Mouse (Mus musculus): ENCODE data around the gene Vps72. TPM values are rescaled to one million over a fixed set of nuclear protein-coding genes. Genes with fewer than 3 reads are reported as not detected.
"Not testable (repeated sequence)": the region's sequence is repeated elsewhere in the genome, so short reads cannot be mapped to it uniquely, and the experiment has no call there.

The Vps72 gene
- polyA plus RNA-seq, 1 experiment from 2014 or later: 278 TPM

DNA sequence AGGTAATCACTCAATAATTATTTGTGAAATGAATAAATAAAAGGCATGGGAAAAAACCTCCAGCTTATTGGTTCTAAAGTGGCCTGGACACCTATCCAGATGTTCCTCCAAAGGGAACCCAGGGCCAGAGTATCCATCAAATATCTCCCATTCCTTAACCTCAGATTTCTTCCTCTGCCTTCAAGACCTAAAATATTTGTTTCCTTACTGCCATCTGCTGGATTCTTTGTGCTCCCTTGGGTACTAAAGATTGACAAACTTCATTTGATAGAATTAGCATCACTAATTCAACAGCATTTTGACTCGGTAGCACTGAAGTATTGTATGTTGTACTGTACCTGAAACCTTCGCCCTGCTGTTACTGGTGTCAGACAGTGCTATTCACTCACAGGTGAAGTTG lies 2.9 kb upstream of the Vps72 start:
- H3K27ac ChIP-seq (replicated peaks): no peak overlapping the region
- no peaks in the 10 kb centered on the region for H3K9me3 ChIP-seq (replicated peaks)
- WGBS: 77% methylated on average over 2 of the region's 2 CpGs
- no peak for DNase-seq (ENCODE audit: low spot score)
- H3K27me3 ChIP-seq (ENCODE audit: low read depth, poor library complexity, severe bottlenecking): no peaks in the 10 kb centered on the region
- peaks cover 23% of the 10 kb centered on the region for H3K4me1 ChIP-seq
- H3K4me3 ChIP-seq: no peak overlapping the region
- H3K36me3 ChIP-seq: peaks cover 9% of the 10 kb centered on the region

DNA sequence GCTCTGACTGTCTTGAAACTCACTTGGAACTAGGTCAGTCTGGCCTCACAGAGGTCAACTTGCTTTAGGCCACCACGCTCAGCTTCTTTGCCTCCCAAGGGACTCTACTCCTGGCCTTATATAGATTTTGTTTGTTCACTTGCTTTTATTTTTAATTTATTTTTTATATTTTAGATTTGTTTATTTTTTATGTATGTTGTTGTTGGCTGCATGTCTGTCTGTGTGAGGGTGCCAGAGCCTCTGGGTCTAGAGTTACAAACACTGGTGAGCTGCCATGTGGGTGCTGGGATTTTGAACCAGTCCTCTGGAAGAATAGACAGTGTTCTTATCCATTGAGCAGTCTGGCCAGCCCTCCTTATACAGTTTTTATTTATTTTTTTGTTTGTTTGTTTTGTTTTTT lies 1.9 kb downstream of the Vps72 start:
- H3K4me3 ChIP-seq: peak overlapping the region; percentile 81; the same call in 1 of the 2 replicates
- H3K36me3 ChIP-seq: peaks cover 43% of the 10 kb centered on the region
- 94% methylated on average over 1 of the region's 1 CpGs for WGBS
- no peaks in the 10 kb centered on the region for H3K9me3 ChIP-seq (replicated peaks)
- H3K27ac ChIP-seq (replicated peaks): no peak overlapping the region
- H3K4me1 ChIP-seq: peaks cover 12% of the 10 kb centered on the region
- no peaks in the 10 kb centered on the region for H3K27me3 ChIP-seq (ENCODE audit: low read depth, poor library complexity, severe bottlenecking)
- no peak for DNase-seq (ENCODE audit: low spot score)

DNA sequence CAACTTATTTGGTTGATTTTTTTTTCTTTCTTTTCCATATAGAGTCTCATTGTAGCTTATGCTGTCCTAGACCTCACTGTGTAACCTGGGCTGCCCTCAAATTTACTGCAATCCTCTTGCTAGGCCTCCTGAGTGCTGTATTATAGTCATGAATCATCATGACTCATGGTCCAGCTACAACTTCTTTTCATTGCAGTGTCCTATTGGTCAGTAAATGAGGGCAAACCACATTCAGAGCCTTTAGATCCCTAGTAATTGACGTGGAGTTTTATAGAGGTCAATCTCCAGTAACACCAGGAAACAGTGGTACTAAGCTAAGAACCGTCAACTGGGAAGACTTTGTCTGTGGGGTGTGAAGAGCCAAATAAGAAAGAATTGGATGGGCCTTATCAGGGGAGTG lies 6.9 kb downstream of the Vps72 start:
- Histone ChIP-seq H3K27ac (replicated peaks) (no peak overlapping the region), H3K36me3 (peaks cover 92% of the 10 kb centered on the region), H3K4me3 (no peak overlapping the region), H3K4me1 (peaks cover 2% of the 10 kb centered on the region; the same call in 1 of the 2 replicates), H3K9me3 (replicated peaks) (no peaks in the 10 kb centered on the region), H3K27me3 (ENCODE audit: low read depth, poor library complexity, severe bottlenecking) (no peaks in the 10 kb centered on the region)
- 96% methylated on average over 2 of the region's 2 CpGs for WGBS
- no peak for DNase-seq (ENCODE audit: low spot score)

DNA sequence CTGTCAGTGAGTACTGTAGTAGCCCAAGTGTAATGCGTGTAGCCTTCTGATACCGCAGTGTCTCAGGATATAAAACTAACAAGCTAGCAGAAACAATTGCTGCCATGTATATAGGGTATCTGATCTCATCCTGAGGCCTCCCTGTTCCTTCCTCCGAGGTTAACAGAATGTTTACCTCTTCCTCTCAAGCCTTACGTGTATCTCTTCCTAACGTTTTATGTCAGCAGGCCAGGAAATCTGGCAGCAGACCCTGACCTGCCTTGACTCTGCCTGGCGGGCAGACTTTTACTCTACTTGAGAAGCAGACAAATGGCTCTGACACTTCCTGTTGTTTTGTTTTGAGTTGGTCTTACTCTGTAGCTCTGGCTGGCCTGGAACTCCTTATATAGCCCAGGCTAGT lies 10.8 kb downstream of the Vps72 start:
- Histone ChIP-seq H3K4me3 (no peak overlapping the region), H3K27ac (replicated peaks) (no peak overlapping the region), H3K4me1 (no peaks in the 10 kb centered on the region; the same call in 1 of the 2 replicates), H3K36me3 (peaks cover 76% of the 10 kb centered on the region), H3K27me3 (ENCODE audit: low read depth, poor library complexity, severe bottlenecking) (no peaks in the 10 kb centered on the region), H3K9me3 (replicated peaks) (no peaks in the 10 kb centered on the region)
- WGBS: 89% methylated on average over 6 of the region's 6 CpGs
- no peak for DNase-seq (ENCODE audit: low spot score)

DNA sequence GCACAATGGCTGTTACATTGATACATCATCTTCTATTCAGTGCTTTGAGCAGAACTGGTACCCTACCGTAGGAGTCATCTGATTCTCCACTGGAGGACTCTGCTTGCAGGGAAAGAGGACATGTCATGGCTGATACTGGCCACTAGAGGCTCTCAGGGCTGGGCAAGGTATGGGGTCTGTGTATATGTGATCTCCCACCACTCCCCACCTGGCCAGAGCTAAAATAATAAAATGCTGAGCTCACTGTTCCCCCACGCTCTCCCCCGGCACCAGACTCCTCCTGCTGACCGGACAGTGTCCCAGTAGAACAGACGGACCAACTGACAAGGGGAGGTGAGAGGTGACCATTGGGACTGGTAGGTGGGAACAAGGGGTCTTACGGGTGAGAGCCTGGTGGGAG lies 13.4 kb downstream of the Vps72 start, which contains the start of gene Tmod4:
TSS of gene Tmod4 (plus strand) at position 231 of the 400 bp plus-strand sequence.
- peaks cover 58% of the 10 kb centered on the region for H3K36me3 ChIP-seq
- no peak within 1 kb of the TSS for H3K4me3 ChIP-seq
- no peaks in the 10 kb centered on the region for H3K9me3 ChIP-seq (replicated peaks)
- H3K27ac ChIP-seq (replicated peaks): no peak within 1 kb of the TSS
- no peak for DNase-seq (ENCODE audit: low spot score)
- no peaks in the 10 kb centered on the region; the same call in 1 of the 2 replicates for H3K4me1 ChIP-seq
- no peaks in the 10 kb centered on the region for H3K27me3 ChIP-seq (ENCODE audit: low read depth, poor library complexity, severe bottlenecking)
- WGBS: 73% methylated on average over 6 of the region's 6 CpGs

DNA sequence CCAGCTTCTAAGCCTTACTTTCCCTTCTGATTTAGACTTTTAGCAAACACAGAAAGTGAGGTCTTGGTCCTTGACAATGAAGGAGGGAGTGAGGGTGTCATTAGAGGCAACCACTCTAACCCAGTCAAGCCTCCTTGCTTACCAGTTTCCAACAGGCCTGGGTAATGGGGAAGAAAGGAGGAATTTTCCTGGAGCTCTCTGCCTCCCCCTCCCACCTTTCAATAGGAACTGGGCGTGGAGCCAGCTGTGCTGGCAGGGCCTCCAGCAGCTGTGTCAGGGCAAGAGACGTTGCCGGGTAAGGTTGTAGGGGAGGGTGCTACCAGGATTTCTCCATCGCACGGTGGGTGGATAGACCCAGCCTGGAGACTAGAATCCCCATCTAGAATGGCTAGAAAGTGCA lies 14.2 kb downstream of the Vps72 start:
- Histone ChIP-seq H3K36me3 (peaks cover 58% of the 10 kb centered on the region), H3K27me3 (ENCODE audit: low read depth, poor library complexity, severe bottlenecking) (no peaks in the 10 kb centered on the region), H3K4me1 (no peaks in the 10 kb centered on the region; the same call in 1 of the 2 replicates), H3K27ac (replicated peaks) (no peak overlapping the region), H3K9me3 (replicated peaks) (no peaks in the 10 kb centered on the region), H3K4me3 (no peak overlapping the region)
- no peak for DNase-seq (ENCODE audit: low spot score)
- WGBS: 52% methylated on average over 5 of the region's 5 CpGs

DNA sequence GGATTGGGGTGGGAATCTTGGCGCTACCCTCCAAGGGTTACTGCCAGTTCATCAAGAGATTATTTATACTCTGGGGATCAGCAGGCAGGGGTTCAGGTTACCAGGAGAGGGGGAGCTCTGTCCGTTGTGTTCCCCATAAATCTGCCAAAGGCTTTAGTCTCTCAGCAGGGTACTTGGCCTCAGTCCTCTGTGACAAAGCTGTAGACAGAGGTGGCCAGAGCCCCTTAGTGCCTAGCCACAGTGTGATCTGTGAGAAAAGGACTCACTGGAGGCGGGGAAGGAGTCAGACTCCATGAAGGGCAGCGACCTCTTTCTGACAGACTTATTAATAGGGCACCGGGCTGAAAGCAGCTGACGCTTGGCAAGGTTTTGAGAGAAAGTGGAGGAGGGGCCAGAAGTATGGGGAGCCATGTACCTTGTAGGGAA lies 18.4 kb downstream of the Vps72 start:
- Histone ChIP-seq H3K9me3 (replicated peaks) (no peaks in the 10 kb centered on the region), H3K4me1 (peaks cover 8% of the 10 kb centered on the region), H3K4me3 (no peak overlapping the region), H3K27ac (replicated peaks) (no peak overlapping the region), H3K36me3 (peaks cover 43% of the 10 kb centered on the region), H3K27me3 (ENCODE audit: low read depth, poor library complexity, severe bottlenecking) (no peaks in the 10 kb centered on the region)
- no peak for DNase-seq (ENCODE audit: low spot score)
- 68% methylated on average over 6 of the region's 6 CpGs for WGBS

DNA sequence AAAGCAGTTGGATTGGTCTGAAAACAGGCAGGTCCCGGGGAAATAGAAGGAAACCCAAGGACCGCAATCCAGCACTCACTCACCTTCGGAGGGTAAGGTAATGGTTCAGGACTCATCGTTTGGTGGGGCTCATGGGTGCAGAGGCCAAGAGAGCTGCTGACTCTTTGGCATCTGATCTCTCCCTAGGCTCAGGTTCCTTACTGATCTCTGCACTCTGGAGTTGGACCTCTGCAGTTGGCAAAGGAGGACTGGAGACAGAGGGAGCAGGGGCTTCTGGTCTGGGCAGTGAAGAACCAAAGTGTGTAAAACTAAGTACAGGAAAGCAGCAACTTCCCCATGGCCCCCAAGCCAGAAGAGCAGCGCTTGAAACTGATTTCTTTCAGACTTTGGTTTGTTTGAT lies 19.3 kb downstream of the Vps72 start:
- H3K27me3 ChIP-seq (ENCODE audit: low read depth, poor library complexity, severe bottlenecking): no peaks in the 10 kb centered on the region
- peaks cover 12% of the 10 kb centered on the region for H3K4me1 ChIP-seq
- no peak overlapping the region for H3K4me3 ChIP-seq
- no peak for DNase-seq (ENCODE audit: low spot score)
- peaks cover 42% of the 10 kb centered on the region for H3K36me3 ChIP-seq
- no peaks in the 10 kb centered on the region for H3K9me3 ChIP-seq (replicated peaks)
- 90% methylated on average over 5 of the region's 5 CpGs for WGBS
- no peak overlapping the region for H3K27ac ChIP-seq (replicated peaks)

DNA sequence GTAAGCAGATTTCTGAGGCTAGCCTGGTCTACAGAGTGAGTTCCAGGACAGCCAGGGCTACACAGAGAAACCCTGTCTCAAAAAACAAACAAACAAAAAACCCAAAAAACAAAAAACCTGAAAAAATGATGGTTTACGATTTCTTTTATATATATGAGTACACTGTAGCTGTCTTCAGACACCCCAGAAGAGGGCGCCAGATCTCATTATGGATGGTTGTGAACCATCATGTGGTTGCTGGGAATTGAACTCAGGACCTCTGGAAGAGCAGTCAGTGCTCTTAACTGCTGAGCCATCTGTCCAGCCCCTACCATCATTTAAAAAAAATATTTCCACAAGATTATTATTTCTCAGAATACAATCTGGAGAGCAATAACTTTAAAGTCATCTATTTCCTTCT lies 21.6 kb downstream of the Vps72 start:
- not testable (repeated sequence) for H3K27me3 ChIP-seq (ENCODE audit: low read depth, poor library complexity, severe bottlenecking); H3K27ac ChIP-seq (replicated peaks); H3K9me3 ChIP-seq (replicated peaks); DNase-seq (ENCODE audit: low spot score)
- Histone ChIP-seq H3K4me3 (peak overlapping the region; percentile 74; the same call in 1 of the 2 replicates), H3K4me1 (peaks cover 26% of the 10 kb centered on the region), H3K36me3 (peaks cover 42% of the 10 kb centered on the region)
- 89% methylated on average over 2 of the region's 2 CpGs for WGBS

DNA sequence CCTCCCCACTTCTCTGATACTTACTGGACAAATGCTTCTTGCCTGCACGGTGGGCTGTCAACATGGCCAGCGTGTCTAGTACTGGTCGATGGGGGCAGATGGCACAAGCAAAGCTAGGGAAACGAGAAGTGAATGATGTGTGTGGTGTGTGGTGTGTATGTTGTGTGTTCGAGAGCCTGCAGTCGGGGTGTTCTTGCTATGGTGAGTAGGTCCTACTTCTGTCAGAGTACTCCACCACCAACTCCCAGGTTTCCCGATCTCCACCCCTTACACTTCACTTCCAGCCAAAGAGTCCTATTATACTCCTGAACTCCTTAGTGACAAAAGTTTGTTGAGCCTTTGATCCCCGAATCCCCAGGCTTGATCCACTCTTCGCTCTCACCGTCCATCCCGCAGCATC lies 22.4 kb downstream of the Vps72 start:
- H3K27me3 ChIP-seq (ENCODE audit: low read depth, poor library complexity, severe bottlenecking): no peaks in the 10 kb centered on the region
- H3K36me3 ChIP-seq: peaks cover 46% of the 10 kb centered on the region
- H3K4me3 ChIP-seq: peak overlapping the region; percentile 74
- no peaks in the 10 kb centered on the region for H3K9me3 ChIP-seq (replicated peaks)
- peak overlapping the region; percentile 89 for H3K27ac ChIP-seq (replicated peaks)
- no peak for DNase-seq (ENCODE audit: low spot score)
- peaks cover 26% of the 10 kb centered on the region for H3K4me1 ChIP-seq
- WGBS: 66% methylated on average over 11 of the region's 11 CpGs

DNA sequence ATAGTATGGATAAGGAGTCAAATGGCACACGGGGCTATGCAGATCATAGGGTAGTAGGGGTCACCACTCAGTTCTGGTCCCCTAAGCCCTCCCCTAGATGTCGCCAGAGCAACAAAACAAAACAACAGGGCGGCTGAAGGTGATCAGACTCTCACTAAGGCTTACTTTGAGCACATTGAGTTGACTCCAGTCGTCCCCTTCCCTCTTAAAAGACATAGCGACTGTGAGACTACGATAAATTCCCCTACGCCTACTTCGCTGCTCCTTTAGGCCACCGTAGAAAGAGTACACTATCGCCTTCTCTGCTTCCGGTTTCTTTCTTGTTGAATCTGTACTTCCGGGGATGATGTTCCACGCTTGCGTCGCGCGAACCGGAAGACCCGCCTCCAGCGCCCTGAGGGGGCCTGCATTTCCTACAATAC lies 22.9 kb downstream of the Vps72 start, which contains the start of the genes Scnm1 and Lysmd1:
TSS of gene Scnm1 (minus strand) at position 332 of the 422 bp plus-strand sequence.
TSS of gene Lysmd1 (plus strand) at position 409 of the 422 bp plus-strand sequence.
- Histone ChIP-seq H3K36me3 (peaks cover 43% of the 10 kb centered on the region), H3K27me3 (ENCODE audit: low read depth, poor library complexity, severe bottlenecking) (no peaks in the 10 kb centered on the region), H3K4me1 (peaks cover 26% of the 10 kb centered on the region), H3K9me3 (replicated peaks) (no peaks in the 10 kb centered on the region), H3K4me3 (peak within 1 kb of the TSS; percentile 74), H3K27ac (replicated peaks) (peak within 1 kb of the TSS; percentile 89)
- WGBS: under 1% methylated on average over 20 of the region's 20 CpGs
- peak; percentile 89 for DNase-seq (ENCODE audit: low spot score)

DNA sequence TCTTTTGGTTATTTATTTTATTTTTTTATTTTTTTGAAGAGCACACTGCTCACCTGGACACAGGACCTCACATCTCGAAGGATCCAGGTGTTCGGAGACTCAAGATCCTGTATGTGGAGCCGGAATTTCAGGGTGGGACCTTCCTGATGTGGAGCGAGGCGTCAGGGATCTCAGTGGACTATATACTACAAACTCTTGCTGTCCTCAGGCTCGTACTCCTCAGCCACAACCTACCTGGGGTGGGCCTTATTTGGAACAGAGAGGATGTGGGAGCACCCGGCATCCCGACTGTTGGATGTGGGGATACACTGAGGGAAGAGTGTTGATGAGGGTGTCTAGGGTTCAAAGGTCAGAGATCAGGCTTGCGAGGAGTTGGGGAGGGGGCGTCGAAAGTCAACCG lies 23.3 kb downstream of the Vps72 start:
- H3K27ac ChIP-seq (replicated peaks); DNase-seq (ENCODE audit: low spot score); H3K27me3 ChIP-seq (ENCODE audit: low read depth, poor library complexity, severe bottlenecking); H3K9me3 ChIP-seq (replicated peaks): not testable (repeated sequence)
- peaks cover 26% of the 10 kb centered on the region for H3K4me1 ChIP-seq
- H3K36me3 ChIP-seq: peaks cover 39% of the 10 kb centered on the region
- WGBS: no CpG with 5 or more reads among the region's 12 CpGs
- peak overlapping the region; percentile 74 for H3K4me3 ChIP-seq

DNA sequence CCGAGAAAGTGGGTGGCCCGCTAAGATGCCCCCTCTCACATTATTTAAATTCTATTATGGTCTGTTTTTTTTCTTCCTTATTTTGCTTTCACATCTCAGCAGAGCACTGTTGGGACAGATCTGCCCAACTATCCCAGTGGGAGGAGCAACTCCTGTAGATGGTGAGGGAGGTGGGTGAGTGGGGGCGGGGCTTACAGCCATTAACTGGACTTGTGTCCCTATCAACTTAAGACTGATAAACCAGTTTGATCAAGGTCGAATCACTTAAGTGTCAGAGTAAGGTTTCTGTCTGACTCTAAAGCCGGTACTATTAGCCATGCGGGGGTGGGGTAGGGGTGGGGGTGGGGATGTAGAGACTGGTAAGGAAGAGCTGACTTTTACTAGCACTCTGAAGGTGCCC lies 24.2 kb downstream of the Vps72 start:
- Histone ChIP-seq H3K27ac (replicated peaks) (peak overlapping the region; percentile 46; the same call in 1 of the 2 replicates), H3K9me3 (replicated peaks) (no peaks in the 10 kb centered on the region), H3K36me3 (peaks cover 38% of the 10 kb centered on the region), H3K27me3 (ENCODE audit: low read depth, poor library complexity, severe bottlenecking) (no peaks in the 10 kb centered on the region), H3K4me1 (peaks cover 26% of the 10 kb centered on the region), H3K4me3 (peak overlapping the region; percentile 49)
- WGBS: 40% methylated on average over 6 of the region's 6 CpGs
- no peak for DNase-seq (ENCODE audit: low spot score)
